Mouse (Mus musculus): Measurements from ENCODE around the gene Sp3.

DNA sequence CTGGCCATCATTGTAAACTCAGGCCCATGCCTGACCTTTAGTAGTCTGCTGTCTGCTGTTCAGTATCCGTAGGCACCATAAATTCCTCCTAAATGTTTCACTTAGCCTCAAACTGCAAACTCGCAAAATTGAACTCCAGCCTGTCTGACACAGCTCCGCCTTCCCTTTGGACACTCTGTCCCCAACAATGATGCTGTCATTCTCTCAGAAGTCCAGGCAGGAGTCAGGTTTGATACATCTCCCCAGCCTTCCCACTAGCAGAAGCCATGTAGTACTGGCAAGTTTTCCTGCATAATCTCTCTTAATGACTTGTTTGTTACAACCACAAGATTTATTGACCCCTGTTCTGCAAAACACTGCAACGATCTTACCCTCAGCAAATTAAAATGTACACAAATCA lies 4.6 kb upstream of the Sp3 start:
- TF ChIP-seq CTCF (IDR thresholded peaks at IDR 0.05) (no peak), EP300 (IDR thresholded peaks at IDR 0.05) (no peak)
